Mouse (Mus musculus): ENCODE data around the gene Urad.

The Urad gene

DNA sequence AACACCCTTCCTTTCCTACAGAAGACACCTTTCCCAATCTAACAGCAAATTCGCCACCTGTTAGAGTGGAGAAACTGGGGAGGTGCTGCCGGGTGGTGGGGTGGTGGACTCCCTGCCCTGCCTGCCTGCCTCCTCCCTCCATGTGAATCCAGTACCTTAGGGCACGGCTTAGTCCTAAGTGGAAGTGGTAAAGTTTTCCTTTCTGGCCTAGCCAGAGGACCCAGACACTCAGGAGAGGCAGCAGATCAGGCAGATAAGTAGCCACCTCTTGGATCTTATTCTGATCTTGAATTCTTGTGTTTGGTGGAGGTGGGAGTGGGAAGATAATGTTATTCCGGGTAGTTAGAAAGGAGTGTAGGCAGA, 22.3 kb downstream of the Urad start:
- DNase-seq (ENCODE audit: low spot score): no peak

DNA sequence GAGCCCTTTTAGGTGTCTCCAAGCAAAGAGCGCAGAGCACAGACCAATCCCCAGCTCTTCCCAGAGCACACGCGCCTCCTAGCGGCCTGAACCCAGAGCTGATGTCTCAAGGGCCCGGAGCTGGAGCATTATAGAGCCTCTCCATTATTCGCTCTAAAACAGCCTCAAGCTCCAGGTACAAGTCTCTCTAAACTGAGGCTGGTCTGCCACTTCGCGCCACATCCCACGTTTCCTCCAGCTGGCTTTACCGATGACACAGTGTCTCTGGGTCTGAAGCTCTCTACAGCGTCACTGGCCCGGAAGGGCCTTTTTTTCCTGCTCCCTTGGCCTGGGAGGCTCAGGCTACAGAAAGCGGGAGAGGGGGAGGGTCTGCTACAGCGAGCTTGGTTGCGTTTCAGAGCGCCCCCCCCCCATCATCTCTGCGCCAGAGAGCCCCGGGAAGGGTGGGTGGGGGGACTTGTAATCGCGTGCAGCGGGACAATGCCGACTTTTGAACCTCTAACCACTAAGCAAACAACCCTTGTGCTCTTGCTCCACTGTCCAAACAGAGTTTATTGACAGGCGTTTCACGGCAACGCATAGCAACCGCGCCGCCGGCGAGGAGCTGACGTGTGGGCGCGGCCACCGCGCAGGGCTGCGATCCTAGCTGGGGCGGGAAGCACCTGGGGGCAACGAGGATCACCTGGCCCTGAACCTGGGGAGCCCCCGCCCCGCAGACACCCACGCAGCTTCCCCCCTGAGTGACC, 22.8 kb downstream of the Urad start:
- DNase-seq (ENCODE audit: low spot score): peak; percentile 85

DNA sequence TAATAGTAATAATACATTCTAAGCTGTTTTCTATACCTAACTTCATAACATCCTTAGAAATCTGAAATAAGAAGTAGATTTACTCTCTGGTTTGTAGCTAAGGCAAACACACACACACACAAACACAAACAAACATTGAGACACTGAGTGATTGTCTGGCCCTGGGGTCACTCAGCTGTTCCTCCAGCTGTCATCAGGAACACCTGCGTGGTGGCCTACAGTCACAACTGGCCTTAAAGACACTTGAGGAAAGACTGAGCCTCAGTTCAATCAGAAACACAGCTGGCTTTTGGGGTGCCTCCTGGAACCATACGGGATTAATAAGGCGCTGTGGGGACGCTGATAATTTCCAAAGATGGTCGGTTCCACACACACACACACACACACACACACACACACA, 25.0 kb downstream of the Urad start:
- no peak for DNase-seq (ENCODE audit: low spot score)

DNA sequence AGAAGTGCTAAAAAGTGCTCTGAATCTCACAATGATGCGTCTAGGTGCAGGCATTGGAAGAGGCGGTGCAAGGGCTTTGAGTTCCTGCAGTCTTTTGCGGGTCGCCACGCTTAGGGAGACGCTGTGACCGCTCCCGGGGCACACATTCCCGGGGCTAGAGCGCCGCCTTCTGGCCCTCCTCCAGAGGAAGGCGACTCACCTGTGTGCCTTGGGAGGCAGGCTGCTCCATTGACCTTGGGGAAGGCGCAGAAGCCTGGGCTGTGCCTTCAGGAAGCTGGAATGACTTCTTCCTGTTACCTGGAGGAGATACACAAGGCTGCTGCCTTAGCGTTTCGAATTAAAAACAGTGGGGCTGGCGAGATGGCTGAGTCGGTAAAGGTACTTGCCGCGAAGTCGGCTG, 28.1 kb downstream of the Urad start:
- DNase-seq (ENCODE audit: low spot score): peak; percentile 61

DNA sequence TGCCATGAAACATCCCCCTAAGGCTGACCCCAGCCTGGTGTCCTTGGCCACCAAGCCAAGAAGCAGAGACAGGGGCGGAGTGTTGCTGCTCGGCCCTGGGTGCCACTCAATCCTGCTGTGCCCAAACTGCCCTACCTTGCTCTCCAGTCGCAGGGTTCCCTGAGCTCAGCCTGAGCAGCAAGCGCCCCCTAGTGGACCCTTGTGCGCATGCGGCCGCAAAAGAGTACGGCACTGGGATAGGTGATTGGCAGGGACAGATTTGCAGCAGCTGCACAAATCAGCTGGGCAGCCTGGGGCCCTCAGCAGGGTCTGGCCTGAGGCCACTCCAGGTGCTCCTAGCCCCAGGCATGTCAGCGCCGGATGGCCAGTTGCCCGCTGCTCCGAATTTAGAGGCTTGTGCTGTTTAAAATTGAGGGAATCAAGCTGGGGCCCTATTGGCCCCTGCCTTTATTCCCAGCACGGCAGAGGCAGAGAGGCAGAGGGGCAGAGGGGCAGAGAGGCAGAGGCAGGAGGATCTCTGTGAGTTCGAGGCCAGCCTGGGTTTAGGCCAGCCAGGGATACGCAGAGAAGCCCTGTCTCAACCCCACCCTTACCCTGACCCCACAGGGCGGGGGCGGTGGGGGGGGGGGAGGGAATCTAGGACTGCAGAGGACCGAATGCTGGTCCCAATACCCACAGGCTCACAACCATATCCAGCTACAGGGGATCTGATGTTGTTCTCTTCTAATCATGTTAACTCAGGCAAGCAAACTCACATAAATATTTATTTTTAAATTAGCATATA, 28.9 kb downstream of the Urad start:
- DNase-seq (ENCODE audit: low spot score): peak; percentile 90

DNA sequence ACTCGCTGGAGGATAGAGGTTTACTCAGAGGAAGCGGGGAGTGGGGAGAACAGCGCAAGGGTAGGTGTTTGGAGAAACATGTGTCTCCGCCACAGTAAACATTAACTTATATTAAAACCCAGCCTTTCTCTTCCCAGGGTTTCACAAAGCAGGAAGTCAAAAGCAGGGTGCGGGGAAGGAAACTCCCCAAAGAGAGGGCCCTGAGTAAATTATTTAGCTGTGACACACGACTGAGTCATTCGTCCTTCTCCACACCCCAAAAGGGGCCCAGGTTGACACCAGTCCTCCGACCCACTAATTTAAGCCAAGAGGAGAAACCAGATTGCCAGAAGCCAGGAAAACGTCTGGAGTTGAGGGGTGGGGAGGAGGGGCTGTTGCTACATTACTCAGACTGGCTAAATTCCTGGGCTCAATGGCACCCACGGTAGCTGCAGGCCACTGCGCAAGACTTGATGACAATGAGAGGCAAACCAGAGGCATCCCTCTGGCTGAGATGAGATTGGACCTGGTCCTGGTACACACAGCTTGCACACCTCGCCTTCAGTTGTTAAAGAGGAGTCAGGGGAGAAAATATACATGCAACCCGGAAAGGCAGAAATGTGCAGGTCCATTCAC, 29.6 kb downstream of the Urad start:
- no peak for DNase-seq (ENCODE audit: low spot score)

DNA sequence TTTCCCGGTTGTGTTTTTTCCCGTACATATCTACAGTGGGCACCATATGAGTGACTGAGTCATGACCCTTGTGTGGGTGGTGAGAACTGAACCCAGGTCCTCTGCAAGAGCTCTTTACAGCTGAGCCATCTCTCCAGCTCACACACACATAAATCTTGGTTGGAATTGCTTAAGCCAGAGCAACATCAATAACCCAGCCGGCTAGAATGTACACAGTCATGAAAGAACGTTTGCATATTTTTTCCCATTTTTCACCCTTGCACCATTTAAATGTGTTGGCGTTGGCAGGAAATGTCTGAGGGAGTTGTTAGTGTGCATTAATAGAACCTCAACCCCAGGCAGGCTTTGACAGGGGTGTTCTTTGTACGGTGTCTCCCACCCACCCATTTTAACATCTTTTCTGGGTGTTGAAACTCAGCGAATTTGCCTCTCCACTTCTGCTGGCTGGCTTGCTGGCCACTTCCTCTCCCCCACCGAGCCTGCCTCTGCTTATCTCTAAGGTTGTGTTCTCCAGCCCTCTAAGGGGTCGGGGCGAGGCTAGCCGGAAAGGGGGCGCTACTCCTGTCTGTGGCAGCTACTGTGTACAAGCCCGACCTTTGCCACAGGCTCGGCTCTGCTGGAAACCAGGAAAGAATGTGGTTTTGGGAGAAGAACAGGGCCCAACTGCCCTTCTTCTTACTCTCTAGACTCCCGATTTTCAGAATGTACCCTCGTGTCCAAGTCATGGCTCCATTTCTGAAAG, 30.3 kb downstream of the Urad start:
- DNase-seq (ENCODE audit: low spot score): no peak

DNA sequence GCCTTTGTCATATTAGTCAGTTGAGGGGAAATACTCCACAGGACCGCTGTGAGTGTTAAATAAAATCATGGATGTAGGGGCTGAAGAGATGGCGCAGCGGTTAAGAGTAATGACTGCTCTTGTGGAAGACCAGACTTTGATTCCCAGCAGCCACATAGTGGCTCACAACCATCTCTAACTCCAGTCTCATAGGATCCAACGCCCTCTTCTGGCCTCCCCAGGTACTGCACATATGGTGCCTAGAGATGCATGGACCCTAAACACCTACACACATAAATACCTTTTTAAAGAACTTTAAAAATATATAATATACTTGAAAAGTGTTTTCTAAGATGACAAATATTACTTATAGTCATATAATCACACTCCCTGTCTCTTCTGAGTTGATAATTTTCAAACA, 37.9 kb downstream of the Urad start:
- no peak for DNase-seq (ENCODE audit: low spot score)

DNA sequence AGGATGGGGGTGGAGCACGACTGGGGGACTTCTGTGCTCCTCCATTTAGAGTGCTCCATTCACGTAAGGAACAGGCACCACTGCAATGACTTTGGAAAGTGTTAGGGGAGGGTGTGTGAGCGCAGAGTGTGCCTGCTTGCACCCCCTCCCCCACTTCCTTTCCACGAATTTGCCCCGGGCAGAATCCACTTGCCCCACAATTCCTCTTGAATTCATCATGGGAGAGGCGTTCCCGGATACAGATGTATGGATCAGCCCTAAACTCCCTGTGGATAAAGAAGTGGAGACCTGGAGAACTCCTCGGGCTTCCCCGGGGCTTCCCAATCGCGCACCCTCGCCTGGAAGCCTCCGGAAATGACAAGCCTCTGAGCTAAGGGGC, 44.7 kb downstream of the Urad start:
- DNase-seq (ENCODE audit: low spot score): no peak

DNA sequence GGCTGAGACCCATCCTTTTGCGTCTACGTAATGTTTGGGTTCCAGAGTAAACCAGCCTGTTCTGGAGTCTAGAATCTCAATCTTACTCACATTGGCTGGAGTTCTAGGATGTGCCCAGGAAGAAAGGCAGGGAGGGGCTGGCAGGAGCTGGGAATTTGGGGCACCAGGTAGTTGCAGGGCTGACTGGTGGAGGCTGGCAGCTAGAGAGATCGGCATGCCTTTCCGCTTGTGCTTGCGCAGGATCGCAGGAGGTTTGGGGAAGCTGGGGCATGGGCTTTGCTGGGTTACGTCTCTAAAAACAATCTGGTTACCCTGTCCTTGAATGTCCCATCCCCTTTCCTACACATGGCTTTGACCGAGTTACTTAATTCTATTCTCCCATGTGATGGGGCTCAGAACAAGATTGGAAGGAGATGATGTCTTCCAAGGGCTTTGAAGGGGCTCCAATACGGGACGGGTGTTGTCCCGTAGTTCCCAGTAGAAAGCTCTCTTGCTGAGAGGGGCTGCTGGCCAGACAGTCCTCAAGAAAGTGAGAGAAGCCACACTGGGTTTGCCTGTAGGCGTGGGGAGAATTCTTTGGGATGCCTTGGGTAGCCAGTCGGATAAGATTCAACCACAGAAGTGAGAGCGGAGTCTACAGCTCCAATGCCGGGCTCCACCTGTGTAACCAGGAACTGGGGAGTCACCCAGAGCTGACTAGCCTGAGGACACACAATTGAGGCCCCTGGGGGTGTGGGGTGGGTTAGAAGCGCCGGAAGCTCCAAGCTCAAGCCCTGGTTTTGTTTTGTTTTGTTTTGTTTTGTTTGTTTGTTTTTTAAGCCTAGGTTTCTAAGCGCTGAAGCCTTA, 45.3 kb downstream of the Urad start:
- no peak for DNase-seq (ENCODE audit: low spot score)

DNA sequence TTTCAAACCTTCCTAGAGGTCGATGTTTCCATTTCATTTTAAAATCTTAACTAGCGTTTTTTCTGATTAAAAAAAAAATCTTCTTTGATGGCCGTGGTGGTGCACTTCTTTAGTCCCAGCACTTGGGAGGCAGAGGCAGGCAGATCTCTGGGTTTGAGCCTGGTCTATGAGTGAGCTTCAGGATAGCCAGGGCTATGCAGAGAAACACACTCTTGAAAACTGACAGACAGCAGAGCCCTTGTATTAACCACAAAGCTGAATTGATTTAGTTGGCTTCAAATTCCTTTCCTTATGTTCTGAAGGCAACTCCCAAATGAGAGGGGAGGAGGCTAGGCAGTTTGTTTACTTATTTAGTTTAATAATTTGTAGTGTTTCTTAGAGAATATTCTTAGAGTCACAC, 46.5 kb downstream of the Urad start:
- no peak for DNase-seq (ENCODE audit: low spot score)

DNA sequence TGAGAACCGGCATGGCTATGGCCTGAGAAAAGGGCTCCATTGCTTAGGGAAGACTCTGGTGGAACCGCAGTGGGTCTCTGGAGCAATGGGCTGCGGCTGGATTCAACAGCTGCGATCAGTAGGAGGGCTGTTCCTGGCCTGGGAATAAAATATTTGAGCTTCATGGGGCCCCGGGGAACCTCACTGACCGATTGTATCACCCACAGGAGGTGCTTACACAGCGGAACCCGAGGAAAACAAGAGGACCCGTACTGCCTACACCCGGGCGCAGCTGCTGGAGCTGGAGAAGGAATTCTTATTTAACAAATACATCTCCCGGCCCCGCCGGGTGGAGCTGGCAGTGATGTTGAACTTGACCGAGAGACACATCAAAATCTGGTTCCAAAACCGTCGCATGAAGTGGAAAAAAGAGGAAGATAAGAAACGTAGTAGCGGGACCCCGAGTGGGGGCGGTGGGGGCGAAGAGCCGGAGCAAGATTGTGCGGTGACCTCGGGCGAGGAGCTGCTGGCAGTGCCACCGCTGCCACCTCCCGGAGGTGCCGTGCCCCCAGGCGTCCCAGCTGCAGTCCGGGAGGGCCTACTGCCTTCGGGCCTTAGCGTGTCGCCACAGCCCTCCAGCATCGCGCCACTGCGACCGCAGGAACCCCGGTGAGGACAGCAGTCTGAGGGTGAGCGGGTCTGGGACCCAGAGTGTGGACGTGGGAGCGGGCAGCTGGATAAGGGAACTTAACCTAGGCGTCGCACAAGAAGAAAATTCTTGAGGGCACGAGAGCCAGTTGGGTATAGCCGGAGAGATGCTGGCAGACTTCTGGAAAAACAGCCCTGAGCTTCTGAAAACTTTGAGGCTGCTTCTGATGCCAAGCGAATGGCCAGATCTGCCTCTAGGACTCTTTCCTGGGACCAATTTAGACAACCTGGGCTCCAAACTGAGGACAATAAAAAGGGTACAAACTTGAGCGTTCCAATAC, 47.8 kb downstream of the Urad start:
- peak; percentile 48 for DNase-seq (ENCODE audit: low spot score)

DNA sequence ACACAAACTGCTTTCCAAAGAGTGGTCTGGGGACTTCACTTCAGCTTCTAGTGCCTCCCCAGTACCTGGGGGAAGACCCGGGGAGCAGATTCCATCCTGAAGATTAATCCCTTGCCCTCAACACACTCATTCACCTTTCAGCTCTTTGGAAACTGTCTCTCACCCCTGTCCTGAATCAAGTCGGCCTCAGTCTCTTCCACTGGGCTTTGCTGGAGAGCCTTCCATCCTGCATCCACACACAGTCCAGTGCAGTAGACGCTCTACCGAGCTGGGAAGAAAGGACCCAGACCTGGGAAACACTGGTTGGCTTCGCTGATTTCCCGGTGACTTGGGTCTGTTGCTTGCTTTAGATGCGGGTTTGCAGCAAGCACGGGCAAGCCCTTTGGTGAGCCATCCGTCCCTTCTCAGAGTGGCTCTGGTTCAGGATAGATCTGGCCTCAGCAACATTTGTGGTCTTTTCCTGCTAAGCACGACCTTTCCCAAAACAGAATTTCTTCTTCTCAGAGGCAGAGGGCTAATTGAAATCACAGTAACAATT, 49.4 kb downstream of the Urad start:
- peak; percentile 34 for DNase-seq (ENCODE audit: low spot score)

DNA sequence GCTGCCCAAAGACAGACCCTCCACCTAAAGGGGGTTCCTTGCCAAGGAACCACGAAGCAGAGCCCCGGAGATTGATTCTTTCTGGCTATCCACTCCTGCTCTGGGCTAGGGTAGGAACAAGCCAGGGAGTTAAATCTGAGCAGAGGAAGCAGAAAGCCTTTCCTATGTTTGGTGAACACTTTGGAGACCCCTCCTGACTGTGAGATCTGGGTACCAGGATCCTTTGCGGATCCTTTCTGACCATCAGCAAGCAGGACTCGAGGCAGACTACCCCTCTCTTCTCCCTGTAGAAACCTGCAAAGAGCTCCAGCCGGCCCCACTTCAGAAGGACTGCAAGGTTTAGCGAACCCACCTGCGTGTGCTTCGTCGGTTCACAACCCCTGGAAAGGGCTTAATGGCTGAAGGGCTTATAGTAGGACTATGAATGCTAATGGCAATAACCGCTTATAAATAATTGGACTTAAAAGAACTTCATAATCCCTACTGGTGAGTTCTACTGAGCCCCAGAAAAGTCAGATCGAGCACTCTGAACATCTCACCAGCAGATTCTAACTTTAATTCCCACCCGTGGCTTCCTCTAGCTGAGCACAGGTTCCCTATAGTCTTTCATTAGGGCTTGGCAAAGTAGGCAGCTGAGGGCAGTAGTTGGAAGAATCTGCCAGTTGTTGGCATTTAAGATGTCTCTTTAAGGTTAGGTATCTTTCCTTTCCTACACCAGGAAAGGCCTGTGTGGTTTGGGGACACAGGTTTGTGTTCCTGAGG, 50.0 kb downstream of the Urad start:
- no peak for DNase-seq (ENCODE audit: low spot score)

DNA sequence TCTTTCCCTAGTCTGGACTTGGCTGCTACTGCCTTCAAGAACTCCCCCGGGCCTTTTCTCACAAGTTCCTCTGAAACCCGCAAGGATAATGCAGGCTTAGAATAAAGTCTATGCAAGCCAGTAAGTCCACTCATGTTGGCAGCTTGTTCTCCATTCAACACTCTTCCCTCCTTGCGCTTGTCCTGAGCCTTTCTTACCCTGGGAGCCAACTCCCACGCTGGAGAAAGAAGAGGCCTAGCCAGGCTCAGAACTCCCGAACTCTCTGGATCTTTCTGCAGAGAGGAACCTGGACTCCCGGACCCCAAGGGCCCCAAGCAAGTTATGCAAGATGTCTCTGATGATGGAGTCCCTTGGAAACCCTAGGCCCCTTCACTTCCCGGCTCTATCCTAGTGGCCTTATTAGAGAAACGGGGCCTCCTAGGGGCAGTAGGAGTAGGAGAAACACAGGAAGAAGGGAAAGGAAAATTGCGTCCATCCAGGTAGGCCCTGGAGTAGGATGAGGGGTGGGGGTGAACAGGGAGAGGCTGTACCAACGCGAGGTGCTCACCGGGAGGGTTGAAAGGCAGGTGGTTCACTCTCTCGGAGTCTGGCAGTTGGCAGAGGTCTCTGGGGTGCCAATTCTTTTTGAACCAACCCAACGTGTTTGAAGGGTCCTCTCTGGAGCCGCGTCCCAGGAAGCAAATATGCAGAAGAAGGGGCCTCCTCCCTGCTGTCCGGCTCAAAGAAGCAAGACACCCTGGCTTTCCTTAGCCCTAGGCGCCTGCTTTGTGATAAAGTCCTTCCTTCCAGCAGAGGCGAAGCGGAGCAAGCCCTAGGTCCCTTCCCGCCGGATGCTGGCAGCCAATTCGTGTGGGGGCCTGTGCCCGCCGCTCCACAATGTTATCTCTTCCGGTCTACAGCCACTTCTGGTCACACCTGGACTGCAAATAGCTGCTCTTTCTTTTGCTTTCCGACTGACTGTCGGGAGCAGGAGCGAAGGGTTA, 51.3 kb downstream of the Urad start:
- DNase-seq (ENCODE audit: low spot score): no peak

DNA sequence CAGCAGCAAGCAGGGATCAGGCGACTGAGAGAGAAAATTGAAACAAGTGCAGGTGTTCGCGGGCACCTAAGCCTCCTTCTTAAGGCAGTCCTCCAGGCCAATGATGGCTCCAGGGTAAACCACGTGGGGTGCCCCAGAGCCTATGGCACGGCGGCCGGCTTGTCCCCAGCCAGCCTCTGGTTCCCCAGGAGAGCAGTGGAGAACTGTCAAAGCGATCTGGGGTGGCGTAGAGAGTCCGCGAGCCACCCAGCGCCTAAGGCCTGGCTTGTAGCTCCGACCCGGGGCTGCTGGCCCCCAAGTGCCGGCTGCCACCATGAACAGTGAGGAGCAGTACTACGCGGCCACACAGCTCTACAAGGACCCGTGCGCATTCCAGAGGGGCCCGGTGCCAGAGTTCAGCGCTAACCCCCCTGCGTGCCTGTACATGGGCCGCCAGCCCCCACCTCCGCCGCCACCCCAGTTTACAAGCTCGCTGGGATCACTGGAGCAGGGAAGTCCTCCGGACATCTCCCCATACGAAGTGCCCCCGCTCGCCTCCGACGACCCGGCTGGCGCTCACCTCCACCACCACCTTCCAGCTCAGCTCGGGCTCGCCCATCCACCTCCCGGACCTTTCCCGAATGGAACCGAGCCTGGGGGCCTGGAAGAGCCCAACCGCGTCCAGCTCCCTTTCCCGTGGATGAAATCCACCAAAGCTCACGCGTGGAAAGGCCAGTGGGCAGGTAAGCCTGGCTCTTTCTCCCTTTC, 52.1 kb downstream of the Urad start, which contains the start of gene Pdx1:
Gene Pdx1, plus strand, starts transcription at position 34 of the 747 bp plus-strand sequence.
- peak; percentile 49 for DNase-seq (ENCODE audit: low spot score)

DNA sequence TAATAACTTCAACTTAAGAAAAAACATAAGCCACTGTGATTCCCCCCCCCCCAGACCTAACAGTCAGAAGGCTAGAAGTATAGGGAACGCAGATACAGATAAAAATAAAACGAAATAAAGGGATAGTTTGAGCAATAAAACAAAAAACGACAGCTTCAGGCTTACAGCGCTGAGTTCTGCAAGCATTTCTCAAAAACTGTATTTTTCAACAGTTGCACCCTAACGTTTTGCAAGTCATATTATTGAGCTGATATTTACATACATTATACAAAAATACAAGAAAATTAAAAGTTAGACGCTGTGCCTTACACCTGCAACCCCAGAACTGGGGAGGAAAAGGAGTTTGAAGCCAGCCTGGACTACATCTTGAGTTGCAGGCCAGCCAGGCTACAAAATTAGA, 52.9 kb downstream of the Urad start:
- DNase-seq (ENCODE audit: low spot score): no peak

Data from retina, embryonic 14.5 days (tissue).